Mouse (Mus musculus) spleen, adult 18-20 months (tissue): ENCODE results near the gene Srgap2.

ENCODE experiments used
- DNase-seq, 2 experiments: peaks; one replicate each; pipeline ENCODE4 v3.0.0; 2022; ENCODE audit warnings: mixed read lengths in 2 of 2

Gene Srgap2

DNA sequence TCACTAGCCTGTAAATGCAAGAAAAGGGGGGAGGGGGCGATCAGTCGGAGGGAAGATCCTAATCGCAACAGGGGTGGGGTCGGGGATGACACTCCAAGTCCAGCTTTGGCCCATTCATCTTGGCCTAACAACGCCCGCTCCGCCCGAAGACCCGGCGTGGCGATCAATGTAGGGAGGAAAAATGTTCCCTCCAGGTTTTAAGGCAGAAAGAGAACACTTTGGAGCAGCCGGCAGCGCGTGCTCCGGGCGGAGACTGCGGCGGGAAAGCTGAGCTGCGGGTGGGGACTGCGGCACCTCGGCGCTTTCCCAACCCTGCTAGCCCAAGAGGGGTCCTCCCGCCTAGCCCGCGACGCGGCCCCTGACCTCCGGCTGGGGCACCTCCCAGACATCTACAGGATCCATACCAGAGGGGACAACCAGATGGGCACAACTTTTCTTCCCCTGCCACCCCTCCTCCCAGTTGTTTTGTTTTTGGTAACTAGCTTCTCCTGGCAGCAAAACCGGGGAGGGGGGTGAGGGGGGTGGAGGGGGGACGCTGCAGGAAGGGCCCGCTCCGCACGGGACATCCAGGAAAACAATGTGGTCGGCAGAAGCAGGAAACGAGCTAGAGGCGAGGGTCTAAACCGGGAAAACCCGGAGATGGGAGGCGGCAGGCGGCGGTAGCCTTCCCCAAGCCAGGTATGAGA, 1.4 kb downstream of the Srgap2 start:
- DNase-seq = peak; percentile 17 to 24

DNA sequence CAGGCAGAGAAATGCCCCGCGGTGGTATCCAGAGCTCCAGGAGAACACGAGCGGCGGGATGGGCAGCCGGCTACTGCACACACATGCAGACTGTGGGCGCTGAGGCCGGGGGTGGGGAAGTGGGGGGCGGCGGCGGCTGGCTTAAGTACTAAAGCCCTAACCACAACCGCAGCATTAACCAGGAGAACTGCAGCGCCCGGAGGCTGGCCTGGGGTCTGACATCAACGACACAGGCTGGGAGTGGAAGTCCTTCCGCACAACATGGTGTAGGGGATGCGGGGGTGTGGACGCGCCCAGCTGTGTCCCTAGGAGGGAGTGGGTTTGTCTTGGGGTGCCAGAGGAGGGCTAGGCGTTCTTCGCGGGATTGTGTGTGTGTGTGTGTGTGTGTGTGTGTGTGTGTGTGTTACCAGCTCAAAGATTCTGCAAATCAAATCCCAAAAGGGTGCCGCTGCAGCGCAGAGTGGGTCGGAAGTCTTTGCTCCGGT, 2.0 kb downstream of the Srgap2 start:
- DNase-seq = peak; percentile 42 to 43

DNA sequence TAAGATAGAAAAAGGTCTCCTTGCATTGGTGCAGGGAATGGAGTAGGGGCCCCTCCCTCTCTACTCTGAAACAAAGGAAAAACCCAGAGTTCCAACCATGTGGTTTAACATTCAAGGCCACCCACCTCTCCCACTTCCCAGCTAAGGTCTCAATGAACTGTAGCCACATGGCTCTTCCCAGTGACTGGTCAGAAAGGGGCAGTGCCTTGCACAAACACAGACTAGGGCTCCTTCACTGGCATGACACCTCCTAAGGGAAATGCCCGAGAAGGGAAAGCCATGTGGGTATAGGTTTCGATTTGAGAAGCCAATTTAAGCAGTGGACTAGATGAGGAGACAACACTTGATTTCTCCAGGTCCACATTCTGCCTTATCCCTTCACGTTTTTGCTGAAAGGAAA, 3.4 kb downstream of the Srgap2 start:
- DNase-seq = no peak

DNA sequence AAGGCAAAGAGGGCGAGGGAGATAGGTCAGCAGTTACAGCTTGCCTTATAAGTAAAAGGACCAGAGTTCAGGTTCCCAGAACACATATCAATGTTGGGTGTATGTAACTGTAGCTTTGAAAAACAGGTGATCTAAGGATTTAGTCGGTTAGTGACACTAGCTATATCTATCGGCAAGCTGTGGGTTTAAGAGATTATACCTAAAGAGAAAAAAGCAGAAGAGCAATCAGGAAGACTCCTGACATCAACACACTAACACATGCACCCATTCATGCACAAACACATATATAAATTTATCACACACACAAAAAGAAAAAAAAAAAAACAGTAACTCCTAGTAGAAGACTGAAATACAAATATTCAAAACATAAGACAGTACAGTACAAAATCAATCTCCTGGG, 10.6 kb downstream of the Srgap2 start:
- DNase-seq = no peak

DNA sequence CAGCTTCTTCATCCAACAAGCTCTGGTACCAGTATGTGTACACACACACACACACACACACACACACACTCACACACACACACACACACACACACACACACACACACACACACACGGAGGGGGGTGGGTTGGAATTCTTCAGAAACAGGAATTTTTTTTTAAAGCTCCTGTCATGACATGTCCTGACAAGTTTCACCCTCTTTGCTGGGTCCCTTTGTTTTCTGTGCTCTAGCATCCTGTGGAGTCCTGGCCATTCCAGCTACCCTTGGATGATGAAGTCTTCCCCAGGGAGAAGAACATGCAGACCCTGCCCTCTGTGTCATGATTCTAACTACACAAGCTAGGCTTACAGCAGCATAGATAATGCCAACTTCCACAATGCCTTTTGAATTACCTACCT, 13.0 kb downstream of the Srgap2 start:
- DNase-seq = no peak

DNA sequence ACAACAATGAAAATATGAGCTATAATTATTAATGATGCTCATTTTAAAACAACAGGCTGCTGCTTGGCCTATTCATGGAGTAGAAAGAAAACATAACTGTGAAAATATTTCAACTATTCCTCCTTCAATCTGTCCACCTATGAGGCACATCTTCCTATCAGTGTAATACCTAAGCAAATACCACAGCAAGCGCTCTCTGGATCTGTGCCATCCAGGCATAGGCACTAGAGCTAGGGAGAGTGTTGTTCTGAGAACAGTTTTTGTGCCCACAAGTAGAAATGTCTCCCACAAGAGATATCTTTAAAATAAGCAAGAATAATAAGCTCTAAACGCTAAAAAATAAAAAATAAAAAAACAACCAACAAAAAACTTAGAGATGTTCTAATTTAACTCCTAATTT, 14.0 kb downstream of the Srgap2 start:
- DNase-seq = no peak

DNA sequence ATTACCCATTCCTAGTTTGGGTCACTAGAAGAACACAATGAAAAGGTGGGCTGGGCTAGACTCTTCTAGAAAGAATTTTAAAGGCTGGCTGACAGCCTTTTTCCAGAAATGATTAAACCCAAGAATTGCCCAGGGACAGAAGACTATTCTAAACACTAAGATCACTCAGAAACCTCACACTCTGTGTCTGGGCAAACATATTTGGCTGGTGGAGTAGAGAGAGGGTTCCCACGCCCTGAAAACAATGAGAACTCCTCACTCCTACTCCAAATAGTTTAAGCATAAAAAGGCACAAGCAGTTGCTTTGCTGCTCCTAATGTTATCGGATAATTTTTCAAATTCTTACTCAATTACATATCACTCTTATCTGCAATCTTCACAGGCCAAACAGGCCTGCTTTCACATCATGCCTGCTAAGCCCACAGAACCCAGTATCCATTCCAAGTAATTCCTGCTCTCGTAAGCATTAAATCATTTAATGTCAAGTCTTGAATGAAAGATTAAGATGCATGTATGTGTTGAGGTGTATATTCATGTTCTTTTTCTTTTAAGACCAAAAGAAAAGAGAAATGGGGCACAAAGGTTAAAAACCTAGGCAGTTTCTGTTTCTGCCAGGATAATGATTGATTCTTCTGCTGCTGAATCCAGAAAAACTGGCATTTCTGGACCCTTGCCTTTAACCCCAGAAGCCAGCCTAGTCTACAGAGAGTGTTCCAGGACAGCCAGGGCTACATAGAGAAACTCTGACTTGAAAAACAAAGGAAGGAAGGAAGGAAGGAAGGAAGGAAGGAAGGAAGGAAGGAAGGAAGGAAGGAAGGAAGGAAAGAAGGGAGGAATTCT, 15.3 kb downstream of the Srgap2 start:
- DNase-seq = no peak

DNA sequence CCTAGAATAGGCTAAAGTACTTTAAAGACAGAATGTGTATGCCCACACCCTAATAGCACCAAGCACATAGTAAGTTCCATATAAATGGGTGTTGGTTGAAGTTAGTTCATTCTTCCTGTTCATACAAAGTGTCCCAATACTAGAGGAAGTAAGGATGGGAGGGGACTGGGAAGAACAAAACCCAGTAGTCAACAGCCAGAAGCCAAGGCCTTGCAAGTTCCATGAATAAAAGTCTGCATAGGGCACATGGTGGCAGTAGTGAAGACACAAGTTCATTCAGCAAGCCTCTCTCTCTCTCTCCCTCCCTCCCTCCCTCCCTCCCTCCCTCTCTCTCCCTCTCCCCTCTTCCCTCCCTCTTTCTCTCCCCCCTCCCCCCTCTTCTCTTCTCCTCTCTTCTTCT, 16.0 kb downstream of the Srgap2 start:
- DNase-seq = no peak

DNA sequence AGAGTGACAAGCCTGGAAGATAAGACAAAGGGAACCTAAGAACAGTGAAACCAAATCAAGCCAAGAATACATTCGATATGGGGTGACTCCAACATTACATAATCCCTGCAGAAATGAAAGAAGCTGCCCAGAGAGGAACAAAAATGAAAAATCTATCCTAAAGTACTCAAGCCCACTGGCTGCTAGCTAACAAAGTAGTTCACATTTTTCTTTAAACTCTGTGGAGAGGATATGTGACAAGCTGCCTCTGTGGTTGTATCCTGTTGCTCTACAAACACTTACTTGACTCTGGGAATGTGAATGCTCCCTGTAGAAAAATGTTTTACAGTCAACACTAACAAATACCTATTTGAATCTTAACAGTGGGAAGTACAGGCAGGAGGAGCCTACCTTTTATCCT, 25.5 kb downstream of the Srgap2 start:
- no peak for DNase-seq

DNA sequence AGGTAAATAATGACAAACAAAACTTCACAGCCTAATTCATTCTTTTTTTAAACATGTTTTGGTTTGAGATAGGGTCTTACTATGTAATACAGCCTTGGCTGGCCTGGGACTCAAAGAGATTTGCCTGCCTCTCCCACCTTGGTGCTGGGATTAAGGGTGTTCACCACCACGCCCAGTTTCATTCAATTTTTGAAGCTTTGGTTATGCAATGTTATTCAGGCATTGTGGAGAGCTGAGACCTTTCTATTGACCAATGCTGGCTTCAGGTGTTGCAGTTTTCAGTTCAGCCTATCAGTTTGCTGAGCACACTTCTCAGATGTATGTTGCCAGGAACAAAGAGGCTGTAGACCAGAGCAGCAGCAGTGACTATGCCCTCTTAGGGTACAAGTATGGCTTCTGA, 28.9 kb downstream of the Srgap2 start:
- no peak for DNase-seq

DNA sequence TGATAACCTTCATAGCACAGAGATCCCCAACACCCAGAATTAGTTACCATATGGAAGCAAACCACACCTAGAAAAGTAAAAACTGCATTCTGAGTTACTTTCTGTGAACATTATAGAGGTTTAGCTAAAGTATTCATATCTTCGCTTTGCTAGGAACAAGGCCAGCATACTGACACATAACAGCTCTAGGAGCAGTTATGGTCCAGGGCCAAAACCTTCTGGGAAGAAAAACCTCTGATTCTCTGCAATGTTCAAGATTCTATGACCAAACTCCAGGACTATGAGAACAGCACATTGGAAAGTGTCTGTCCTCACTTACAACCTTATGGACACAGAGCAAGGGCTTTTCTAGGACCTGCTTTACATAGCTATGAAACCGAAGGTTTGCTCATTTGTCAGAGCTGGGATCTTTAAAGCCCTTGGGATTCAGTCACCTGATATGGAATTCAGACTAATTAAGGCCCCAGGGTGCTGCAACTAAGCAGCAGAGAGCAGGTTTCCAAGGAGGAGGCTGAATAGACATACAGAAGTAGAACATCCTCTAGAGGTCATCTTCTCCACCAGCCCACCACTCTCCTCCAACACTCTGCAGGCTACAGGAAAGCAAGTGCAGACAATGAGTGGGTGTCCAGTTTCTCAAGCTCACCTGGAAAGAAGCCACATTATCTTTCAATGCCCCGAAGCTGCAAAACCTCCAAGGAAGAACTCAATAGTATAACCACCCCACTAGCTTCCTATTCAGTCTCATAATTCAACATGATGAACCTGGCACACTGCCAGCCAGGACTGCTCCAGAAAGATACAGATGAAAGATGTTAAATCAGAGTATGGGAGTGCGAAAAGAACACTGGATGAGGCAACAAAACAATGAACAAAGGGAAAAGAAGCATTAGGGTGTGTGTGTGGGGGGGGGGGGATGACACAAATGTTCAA, 32.9 kb downstream of the Srgap2 start:
- no peak for DNase-seq

DNA sequence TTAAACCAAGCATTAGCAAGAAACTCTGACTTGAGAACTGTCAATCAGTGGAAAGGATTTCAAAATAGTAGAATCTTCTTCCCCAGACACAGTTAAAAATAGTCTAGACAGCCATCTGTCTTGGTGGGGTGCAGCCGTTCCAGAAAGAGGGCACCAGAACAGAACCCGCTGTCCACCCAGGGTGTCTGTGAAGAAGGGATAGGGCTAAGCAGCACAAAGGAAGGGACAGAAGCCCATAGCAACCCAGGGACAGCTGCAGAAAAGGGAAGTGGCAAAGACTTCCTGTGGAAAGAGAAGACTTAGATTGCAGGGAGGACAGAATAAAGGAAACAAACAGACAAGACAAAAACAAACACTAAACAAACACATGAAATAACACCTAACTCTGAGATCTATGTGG, 34.8 kb downstream of the Srgap2 start:
- peak in 1 of 2 experiments; percentile 15 for DNase-seq

DNA sequence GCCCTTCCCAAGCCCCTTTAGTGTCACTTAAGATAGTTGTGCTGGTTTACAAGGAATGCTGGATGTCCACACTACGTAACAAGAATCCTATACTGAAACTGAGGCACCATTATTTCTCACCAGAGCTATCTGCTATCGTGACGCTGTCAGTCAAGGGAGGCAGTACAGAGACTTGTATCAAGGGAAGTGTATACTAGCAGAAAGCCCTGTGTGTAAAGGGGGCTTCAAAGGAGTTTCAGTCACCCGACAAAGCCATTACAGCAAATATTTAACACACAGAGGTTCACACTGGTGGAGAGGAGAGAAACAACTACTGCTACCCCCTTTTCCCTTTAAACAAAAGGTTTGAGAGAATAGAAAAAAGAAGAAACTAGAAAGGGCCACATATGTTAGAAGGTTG, 35.6 kb downstream of the Srgap2 start:
- no peak for DNase-seq

DNA sequence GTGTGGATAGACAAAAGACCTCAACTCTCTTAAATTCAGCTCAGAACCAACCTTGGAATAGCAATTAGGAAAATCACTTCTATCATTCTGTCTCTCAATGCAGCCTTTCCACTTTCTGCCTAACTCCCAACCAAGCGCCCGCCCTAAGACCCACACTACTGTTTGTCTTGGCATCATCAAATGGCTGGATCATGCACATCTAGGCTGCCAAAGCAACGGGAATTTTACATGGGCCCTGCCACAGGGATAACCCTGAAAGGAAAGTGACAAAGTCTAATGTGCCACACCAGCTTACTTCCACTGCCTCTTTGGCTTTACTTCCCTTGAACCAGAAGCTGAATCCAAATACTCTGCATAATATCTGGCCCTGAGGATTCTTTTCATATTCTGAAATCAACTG, 37.8 kb downstream of the Srgap2 start:
- DNase-seq = no peak

DNA sequence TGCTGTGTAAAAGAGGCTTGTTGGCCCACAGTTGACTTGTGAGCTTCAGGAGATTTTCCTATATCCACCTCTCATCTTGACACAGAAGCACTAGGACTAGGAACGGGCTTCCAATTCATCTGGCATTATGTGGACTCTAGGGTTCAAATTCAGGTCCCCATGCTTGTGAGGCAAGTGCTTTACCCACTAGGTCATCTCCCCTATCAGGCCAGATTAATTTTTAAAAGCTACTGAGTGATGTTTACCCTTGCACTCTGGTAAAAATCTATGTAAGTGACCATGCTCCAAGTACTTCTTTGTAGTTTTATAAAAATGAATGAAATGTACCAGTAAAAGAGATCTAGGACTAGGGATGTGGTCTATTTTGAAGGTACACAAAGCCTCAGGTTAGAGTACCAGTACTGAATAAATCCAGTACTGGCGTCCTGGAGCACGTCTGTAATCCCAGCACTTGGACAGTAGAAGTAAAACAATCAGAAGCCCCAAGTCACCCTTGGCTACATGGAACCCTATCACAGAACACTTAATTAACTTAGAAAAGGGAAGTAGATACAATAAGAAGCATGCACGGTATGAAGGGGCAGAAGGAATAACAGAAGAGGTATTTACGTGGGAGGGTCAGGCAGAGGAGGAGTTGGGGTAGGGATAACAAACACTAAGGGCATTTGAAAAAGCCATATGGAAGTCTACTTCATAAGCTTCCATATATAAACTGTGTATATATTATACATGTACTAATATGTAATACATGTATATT, 40.9 kb downstream of the Srgap2 start:
- no peak for DNase-seq

DNA sequence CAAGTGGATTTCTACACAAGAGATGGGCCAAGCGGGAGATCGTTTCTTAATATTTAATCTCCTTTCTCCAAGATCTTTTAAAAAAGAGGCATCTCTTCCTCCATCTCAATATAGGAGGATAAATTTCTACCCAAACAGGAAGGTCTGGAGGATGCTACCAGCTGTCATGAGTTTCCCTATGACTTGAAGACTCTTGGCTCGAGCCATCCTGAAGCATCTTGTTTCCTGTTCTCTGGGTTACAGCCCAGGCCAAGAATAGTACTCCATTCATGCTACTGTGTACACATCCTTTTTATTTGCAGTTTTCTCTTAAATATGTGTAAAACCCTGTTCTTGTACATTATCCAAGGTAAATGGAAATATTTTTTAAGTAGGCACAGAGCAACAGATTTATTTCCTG, 44.9 kb downstream of the Srgap2 start:
- no peak for DNase-seq

DNA sequence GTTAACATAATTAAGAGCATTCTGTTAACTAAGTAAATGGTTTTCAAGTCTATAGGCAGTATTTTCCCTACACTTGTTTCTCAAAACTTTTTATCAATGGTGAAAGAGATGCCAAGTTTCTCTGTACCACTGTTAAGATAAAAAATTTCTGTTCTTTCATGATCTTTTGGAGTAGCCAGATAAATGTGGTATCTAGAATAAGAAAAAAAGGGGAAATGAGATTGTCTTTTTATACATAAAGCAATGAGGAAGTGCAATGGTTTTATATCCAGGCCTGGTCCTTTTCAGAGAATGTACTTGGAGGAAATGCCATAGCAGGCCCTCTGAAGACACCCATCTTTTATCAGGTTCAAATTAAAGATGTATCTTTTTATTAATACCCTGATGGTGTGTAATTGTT, 45.8 kb downstream of the Srgap2 start:
- DNase-seq = no peak

DNA sequence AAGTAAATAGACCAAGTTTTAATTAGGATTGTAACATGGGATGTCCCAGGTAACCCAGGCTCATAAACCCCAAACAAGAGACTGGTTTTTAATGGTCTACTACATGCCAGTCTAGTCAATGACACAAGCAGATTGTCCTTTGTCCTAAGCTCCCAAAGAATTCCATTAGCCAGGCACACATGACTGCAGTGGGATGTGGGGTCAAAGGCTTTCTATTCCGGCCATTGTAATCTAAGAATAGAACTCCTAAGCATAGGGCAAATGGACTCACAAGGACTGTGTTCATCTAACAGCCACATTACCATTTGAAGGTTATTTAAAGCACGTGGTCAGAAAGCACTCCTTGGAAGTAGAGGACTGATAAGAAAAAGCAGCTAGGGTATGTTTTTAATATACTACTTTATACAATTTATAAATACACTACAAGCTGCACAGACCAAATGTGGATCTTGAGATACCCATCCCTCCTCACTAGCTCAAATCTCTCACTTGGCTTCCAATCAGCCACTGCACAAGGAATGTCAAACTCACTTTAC, 48.3 kb downstream of the Srgap2 start:
- no peak for DNase-seq

DNA sequence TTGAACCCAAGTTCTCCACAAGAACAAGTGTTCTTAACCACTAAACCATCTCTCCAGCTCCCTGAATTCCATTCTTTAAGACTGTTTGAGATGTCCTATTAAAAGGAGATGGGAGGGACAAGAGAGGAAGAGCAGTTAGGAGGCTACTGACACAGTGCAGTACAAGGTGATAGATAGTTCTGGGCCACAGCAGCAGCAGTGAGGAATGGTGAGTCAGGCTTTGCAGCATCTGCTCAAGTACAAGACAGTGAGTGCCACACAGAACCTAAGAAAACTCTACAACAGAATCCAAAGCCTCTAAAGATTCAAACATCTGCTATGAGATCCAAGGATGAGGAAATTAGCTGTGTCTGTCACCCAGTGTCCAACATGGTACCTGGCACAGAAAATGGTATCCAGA, 51.8 kb downstream of the Srgap2 start:
- DNase-seq = no peak

DNA sequence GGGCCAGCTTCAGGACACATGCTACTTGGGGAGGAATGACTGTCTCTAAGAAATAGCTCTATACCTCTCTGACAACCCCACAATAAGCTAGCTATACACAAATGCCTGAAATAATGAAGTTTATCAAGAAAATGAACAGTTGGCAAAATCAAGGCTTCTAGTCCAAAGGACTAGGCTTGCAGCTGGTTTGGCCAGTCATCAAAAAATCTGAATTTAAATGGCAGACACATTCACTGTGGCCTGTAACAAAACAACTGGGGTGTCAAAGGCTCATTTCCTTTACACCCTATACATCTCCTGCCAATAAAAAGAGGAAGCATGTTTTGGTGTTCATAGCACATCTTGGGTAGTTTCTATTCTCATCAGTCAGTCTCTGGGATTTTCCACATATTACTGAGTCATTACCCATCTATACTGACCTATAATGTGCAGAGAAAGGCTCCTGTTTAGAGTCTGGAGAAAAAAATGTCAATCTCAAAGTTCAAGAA, 53.5 kb downstream of the Srgap2 start:
- no peak for DNase-seq

DNA sequence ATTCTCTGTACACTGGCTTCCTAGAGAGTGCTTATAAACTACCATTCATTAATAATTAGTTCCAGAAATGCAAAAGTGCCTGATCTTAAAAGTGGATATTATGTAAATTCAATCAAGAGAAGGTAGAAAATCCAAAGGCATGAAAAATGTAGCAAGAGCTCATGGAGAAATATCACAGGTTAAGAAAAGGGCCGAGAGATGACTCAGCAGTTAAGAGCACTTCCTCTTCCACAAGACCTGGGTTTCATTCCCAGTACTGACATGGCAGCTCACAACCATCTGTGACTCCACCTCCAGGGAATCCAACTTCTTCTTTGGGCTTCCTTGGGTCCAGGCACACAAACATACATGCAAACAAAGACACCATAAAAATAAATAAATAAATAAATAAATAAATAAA, 56.6 kb downstream of the Srgap2 start:
- no peak for DNase-seq

DNA sequence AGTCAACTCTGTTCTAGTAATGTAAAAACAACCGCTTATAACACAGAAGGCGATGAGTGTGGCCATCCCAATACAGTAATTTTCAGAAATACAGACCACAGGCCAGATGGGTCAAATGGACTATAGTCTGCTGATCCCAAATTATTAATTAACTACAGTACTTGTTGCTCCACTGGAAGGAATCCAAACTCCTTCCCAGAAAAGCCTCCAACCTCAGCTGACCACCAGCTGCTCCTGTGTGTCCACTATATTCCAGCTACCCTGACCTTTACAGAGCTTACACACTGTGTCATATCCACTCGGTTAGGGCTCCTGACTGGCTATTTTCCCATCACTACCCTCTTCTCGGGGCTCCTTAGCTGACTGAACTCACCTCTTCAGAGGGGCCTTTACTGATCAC, 61.3 kb downstream of the Srgap2 start:
- no peak for DNase-seq
